Mouse (Mus musculus) limb, embryonic 10.5 days (tissue): ENCODE data around the gene Mrgprf. TPM values are rescaled to one million over a fixed set of nuclear protein-coding genes. Genes with fewer than 3 reads are reported as not detected.

Source experiments
- DNase-seq: peaks from one replicate; pipeline ENCODE4 v3.0.0-alpha.2; 2017; ENCODE audit warnings: low spot score
- H3K27ac ChIP-seq: fragments of 300-500 bp; sonication (generic); 2 replicates; pipeline ENCODE4 v1.5.1; 2016; ENCODE audit warnings: mild to moderate bottlenecking
- H3K27me3 ChIP-seq: fragments of 300-500 bp; sonication (generic); 2 replicates; pipeline ENCODE4 v1.6.1; 2016; ENCODE audit warnings: low read depth, mild to moderate bottlenecking; ENCODE audit not compliant: poor library complexity, severe bottlenecking
- H3K36me3 ChIP-seq: fragments of 300-500 bp; sonication (generic); 2 replicates; pipeline ENCODE4 v1.6.1; 2016; ENCODE audit warnings: mild to moderate bottlenecking, moderate library complexity
- H3K4me1 ChIP-seq: fragments of 300-500 bp; sonication (generic); 2 replicates; pipeline ENCODE4 v1.6.1; 2016
- H3K4me3 ChIP-seq: fragments of 300-500 bp; sonication (generic); 2 replicates; pipeline ENCODE4 v1.5.1; 2016; ENCODE audit warnings: mild to moderate bottlenecking, moderate library complexity
- H3K9me3 ChIP-seq: fragments of 300-500 bp; sonication (generic); replicated peaks from 2 replicates; pipeline ENCODE4 v1.6.1; 2016; ENCODE audit warnings: mild to moderate bottlenecking
- WGBS: fragments of 180-500 bp; shearing (Covaris S2); methylation state at CpG from one replicate; pipeline ENCODE4 v1.1.7; 2016; 5-methylcytosine and 5-hydroxymethylcytosine counted together
- polyA plus RNA-seq: library from polyadenylated mRNA; unstranded; fragments of >200 nt; fragmentation: Nextera tagmentation; extraction: Ambion mirVana; gene quantifications from 2 replicates; pipeline ENCODE4 v1.2.1, GENCODE M21; 2016

The Mrgprf gene
- polyA plus RNA-seq, 1 experiment from 2014 or later: 0.09 TPM

- H3K27me3 ChIP-seq: no peaks in the 10 kb centered on the region
- DNase-seq: no peak
- H3K27ac ChIP-seq: no peak overlapping the region
- H3K4me1 ChIP-seq: peaks cover 20% of the 10 kb centered on the region
- no peaks in the 10 kb centered on the region for H3K36me3 ChIP-seq
- WGBS: 85% methylated on average over 2 of the region's 2 CpGs
- no peaks in the 10 kb centered on the region for H3K9me3 ChIP-seq
- H3K4me3 ChIP-seq: no peak overlapping the region
Measured at GRCm38 (mm10) chr7:145330641-145331040, 30.0 kb downstream of the Mrgprf start.

GRCm38 (mm10) chr7:145332376-145333041, 31.9 kb downstream of the Mrgprf start:
- Histone ChIP-seq H3K36me3 (no peaks in the 10 kb centered on the region), H3K9me3 (no peaks in the 10 kb centered on the region), H3K4me1 (peaks cover 20% of the 10 kb centered on the region), H3K27ac (no peak overlapping the region), H3K27me3 (no peaks in the 10 kb centered on the region), H3K4me3 (no peak overlapping the region)
- no peak for DNase-seq
- 59% methylated on average over 1 of the region's 1 CpGs for WGBS

- H3K27ac ChIP-seq: no peak overlapping the region
- peaks cover 20% of the 10 kb centered on the region for H3K4me1 ChIP-seq
- no peak overlapping the region for H3K4me3 ChIP-seq
- 90% methylated on average over 6 of the region's 6 CpGs for whole genome bisulfite sequencing
- H3K9me3 ChIP-seq: no peaks in the 10 kb centered on the region
- H3K36me3 ChIP-seq: no peaks in the 10 kb centered on the region
- DNase-seq: no peak
- H3K27me3 ChIP-seq: no peaks in the 10 kb centered on the region
Measured at GRCm38 (mm10) chr7:145333936-145334335, 33.3 kb downstream of the Mrgprf start.

- Histone ChIP-seq H3K27ac (no peak overlapping the region), H3K4me3 (no peak overlapping the region), H3K4me1 (peaks cover 17% of the 10 kb centered on the region), H3K27me3 (no peaks in the 10 kb centered on the region), H3K9me3 (no peaks in the 10 kb centered on the region), H3K36me3 (no peaks in the 10 kb centered on the region)
- no peak for DNase-seq
- 74% methylated on average over 4 of the region's 4 CpGs for WGBS
Measured at GRCm38 (mm10) chr7:145334428-145335027, 33.9 kb downstream of the Mrgprf start.

GRCm38 (mm10) chr7:145335199-145335598, 34.6 kb downstream of the Mrgprf start:
- Histone ChIP-seq H3K36me3 (no peaks in the 10 kb centered on the region), H3K27ac (no peak overlapping the region), H3K4me3 (no peak overlapping the region), H3K9me3 (no peaks in the 10 kb centered on the region), H3K27me3 (no peaks in the 10 kb centered on the region), H3K4me1 (peaks cover 14% of the 10 kb centered on the region)
- DNase-seq: no peak

- 82% methylated on average over 3 of the region's 3 CpGs for WGBS
- Histone ChIP-seq H3K27me3 (no peaks in the 10 kb centered on the region), H3K9me3 (no peaks in the 10 kb centered on the region), H3K27ac (no peak overlapping the region), H3K4me1 (peaks cover 14% of the 10 kb centered on the region; the same call in 1 of the 2 replicates), H3K36me3 (no peaks in the 10 kb centered on the region), H3K4me3 (no peak overlapping the region)
- DNase-seq: no peak
Measured at GRCm38 (mm10) chr7:145335616-145336332, 35.1 kb downstream of the Mrgprf start.

- no peak overlapping the region for H3K27ac ChIP-seq
- H3K36me3 ChIP-seq: no peaks in the 10 kb centered on the region
- H3K4me3 ChIP-seq: no peak overlapping the region
- WGBS: 78% methylated on average over 2 of the region's 2 CpGs
- H3K27me3 ChIP-seq: no peaks in the 10 kb centered on the region
- no peaks in the 10 kb centered on the region for H3K9me3 ChIP-seq
- DNase-seq: no peak
- H3K4me1 ChIP-seq: peaks cover 10% of the 10 kb centered on the region; the same call in 1 of the 2 replicates
Measured at GRCm38 (mm10) chr7:145337889-145338288, 37.3 kb downstream of the Mrgprf start.

- 88% methylated on average over 5 of the region's 5 CpGs for WGBS
- DNase-seq: peak; percentile 45
- Histone ChIP-seq H3K36me3 (no peaks in the 10 kb centered on the region), H3K9me3 (no peaks in the 10 kb centered on the region), H3K27me3 (no peaks in the 10 kb centered on the region), H3K27ac (no peak overlapping the region), H3K4me3 (no peak overlapping the region), H3K4me1 (peaks cover 10% of the 10 kb centered on the region; the same call in 1 of the 2 replicates)
Measured at GRCm38 (mm10) chr7:145340248-145340904, 39.7 kb downstream of the Mrgprf start.

Other genes with a start within 250 kb of the Mrgprf start
- gene 1810010D01Rik, start 92.7 kb upstream of the Mrgprf start, polyA plus RNA-seq: 0.33 TPM in 1 of 2 replicates, not detected in the other
- 7.2 TPM in 2 replicates for gene Tpcn2, start 16.8 kb upstream of the Mrgprf start, polyA plus RNA-seq
- gene Mrgprd, start 14.0 kb downstream of the Mrgprf start, polyA plus RNA-seq: not detected in 2 replicates